Mouse (Mus musculus) thymus, postnatal 10 days (tissue): Measurements from ENCODE around the gene Aanat.

Experiments used
- DNase-seq, 2 experiments: peaks; one replicate each; pipeline ENCODE4 v3.0.0; 2021; ENCODE audit warnings: low spot score in 2 of 2

Aanat gene

DNA sequence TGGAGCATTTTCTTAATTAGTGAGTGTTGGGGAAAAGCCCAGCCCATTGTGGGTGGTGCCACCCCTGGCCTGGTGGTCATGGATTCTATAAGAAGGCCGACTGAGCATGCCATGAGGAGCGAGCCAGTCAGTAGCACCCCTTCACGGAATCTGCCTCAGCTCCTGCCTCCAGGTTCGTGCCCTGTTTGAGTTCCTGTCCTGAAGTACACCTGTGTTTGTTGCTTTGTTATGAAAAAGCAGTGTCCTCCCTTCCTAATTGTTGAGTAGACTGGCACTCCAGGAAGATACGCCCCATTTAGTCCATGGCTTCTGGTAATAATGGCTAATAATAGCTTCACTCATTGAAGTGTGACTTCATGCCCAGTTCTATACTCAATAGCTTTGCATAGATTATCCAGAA, at the start of gene Aanat:
Gene Aanat, plus strand, starts transcription at position 123 of the 400 bp plus-strand sequence.
- DNase-seq: no peak

DNA sequence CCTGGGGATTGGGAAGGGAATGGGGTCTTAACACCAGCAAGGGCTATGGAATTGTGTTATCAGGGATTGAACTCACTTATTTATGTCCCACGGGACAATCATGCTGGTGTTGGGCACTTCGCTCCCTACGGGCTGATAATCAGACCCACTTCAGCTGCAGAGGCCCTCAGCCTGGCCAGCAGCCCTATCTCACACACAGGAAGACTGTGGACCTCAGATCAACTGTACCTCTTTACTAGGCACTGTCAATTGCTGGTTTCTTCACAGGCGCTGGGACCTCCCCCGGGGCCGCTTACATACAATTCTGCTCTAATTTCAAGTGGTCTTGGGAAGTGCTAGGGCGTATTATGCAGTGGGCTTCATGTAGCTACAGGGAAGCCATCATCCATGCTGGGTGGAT, 49.5 kb upstream of the Aanat start:
- no peak for DNase-seq

DNA sequence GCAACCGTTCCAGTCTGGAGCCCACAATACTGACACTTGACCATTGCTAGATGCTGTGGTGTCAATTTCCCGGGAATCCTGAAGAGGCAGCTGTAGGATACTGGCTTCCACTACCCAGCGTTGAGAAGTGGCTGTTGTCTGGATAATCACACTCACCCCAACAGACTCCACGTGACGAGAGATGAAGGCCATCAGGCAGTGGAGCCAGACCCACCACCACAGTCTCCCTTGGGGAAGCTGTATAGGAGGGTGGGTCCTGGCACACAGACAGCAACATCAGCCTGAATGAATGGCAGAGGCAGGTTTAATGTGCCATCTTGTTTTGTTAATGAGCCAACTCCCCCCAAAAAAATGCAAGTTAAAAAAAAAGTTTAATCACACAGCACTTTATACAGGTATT, 48.8 kb upstream of the Aanat start:
- no peak for DNase-seq

DNA sequence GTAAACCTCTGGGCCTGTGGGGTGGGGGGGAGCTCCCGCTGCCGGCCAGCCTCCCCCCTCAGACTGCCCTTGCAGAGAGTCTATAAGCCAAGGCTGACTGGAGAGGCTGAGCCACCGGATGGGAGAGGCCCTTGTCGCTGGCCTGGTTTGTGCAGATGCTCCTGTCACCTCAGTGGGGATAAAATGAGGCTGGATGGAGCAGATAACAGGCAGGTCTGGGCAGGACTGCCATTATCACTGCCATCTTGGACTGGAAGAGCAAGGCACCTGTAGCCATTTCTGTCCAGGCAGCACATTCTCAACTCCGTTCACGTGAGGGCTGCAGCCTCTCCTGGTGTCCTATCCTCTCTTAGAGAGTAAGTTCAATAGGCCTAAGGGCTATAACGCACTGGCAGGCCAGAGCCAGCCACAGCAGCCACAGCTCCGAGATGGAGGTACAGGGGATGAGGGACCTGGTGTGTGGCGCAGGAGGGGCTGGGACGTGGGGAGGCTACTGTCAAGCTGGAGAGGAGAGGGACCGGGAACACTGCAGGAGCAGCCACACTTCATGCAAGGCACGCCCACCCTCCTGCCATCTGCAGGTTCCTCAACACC, 48.0 kb upstream of the Aanat start:
- DNase-seq: no peak

DNA sequence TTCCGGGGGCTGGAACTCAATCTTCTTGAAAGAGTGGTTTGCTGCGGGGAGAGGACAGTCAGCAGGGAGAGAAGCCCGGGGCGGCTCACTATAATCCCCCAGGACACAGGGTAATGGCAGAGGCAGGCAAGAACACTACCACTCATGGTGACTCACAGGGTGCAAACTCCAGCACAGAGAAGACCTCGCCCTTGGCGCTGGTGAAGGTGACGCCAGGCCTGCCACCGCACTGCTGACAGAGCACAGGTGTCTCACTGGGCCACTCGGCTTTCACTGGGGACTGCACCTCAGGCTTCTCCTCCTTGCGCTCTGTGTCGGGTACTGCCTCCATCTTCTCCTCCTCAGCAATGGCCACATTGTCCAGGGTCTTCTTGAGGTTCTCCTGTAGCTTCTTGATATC, 45.0 kb upstream of the Aanat start:
- no peak for DNase-seq

DNA sequence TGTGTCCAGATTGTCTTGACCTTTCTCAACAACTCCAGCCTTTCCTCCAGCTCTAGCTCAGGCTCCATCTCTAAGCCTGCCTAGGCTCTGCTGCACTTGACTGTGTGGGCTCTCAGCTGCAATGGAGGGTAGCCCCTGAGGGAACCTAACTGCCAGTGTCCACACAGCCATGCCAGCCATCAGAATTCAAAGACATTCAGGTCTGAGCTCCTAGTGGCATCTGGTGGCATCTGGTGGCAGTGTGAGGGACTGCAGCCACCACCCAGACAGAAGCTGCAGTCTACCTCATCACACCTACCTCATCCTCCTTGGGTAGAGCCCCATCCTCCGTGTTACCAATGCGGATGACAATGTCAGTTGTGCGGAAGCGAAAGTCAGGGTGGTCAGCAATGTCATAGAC, 43.1 kb upstream of the Aanat start:
- DNase-seq: no peak

DNA sequence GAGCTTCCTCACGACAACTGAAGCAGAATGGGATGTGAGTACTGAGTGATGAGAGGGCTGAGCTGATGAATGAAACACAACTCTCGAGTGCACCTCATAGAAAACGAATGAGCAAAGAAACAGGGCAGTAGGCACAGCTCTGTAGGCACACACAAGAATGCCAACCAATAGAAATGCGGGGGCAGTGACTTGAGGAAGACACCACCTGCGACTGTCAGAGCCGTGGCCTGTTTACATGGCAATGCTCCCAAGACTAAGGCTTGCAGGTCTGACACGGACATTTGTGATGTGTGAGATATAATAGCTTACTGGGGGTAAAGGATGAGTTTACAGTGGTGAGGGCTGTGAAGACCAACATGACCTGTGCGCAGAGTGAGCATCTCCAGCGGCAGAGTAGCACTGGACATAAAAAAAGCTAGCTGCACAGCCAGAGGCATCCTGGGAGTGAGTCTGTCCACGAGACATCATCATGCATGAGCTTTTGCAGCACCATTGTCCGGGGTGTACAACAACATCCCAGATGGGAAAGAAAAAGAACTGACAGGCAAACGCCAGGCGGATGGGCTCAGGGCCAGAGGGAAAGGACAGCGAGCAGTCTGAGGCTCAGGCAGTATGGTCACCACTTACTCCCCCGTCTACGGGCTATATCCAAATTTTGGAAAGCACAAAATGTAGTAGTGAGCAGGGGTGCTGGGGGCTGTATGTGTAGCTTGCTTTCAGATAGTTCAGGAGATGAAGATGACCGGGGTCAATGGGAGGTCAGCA, 38.8 kb upstream of the Aanat start:
- DNase-seq: no peak

DNA sequence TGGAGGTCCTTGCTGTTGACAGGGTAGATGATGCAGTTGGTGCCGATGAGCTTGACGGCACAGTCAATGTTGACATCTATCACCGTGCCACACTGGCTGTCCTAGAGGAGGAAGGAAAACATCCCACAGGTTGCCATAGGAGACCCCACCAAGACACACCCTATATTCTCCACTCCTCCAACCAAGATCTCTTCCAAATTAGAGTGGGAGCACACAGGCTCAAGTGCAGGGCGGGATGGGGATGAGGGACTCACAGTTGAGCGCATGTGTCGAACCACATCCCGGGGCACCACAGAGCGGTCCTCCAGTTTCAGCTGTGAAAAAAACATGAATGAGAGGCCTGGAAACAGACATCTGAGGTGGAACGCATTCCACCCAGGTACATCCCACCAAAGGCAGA, 37.5 kb upstream of the Aanat start:
- DNase-seq: no peak

DNA sequence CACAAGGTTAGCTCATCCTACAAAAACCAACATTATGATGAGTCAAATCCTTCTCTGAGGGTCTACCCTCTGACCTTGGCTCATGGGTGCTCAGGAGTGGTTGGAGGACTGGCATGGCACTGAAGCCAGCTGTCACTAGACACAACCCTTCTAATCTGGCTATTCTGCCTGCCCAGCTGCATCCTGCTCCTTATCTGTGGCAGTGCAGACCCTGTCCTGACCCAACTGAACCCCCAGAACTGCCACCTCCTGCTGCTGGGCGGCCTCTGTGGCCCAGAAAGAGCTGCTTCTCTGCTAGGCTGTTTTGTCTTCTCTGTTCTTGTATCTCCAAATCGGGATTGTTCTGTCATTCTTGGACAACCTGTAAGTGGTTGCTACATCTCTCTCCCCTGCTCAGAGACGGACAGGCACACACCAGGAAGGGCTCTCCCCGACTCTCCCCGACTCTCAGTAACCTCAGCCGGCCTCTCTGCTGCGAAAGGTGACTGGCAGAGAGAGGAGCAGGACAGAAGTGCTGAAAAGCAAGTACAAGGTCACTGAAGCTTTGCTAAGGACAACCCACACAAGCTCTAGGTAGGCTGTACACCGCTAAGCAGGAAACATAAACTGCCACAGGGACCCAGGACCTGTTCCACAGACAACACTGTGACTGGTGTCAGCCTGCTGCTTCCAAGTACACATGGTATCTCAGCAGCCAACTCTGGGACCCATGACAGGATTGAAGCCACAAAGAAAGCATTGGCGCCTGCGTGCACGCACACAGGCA, 36.8 kb upstream of the Aanat start:
- no peak for DNase-seq

DNA sequence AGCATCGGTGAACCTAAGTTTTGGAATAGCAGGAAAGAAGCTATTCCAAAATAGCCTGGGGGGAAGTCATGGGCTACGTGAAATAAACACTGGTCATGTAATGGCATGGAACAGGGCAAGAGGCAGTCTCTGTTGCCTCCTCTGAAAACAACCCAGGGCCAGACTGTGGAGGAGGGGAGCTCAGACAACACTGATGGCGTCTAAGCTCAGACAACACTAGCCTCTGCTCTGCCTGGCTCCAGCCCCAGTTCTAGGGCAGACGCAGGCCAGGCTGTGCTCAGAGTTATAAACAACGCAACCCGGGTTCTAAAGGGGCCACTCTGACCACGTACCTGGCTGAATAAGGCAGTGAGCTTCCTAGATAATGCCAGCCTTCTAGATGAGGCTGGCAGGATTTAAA, 35.5 kb upstream of the Aanat start:
- DNase-seq: no peak

DNA sequence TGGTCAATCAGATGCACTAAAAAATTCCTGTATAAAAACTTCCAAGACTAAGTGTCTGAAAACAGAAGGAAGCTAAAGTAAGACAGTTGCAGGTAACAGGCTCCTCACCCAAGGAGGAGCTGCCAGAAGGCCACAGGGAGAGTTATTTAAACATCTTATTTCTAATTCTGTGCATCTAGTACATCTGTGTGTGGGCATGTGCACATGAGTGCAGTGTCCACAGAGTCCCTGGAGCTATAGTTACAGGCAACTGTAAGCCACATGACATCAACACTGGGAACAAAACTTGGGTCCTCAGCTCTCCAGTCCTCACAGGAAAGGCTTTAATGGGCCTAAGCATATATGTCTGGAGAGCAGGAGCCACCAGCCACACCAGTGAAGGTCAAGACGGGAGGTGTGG, 34.0 kb upstream of the Aanat start:
- DNase-seq: no peak

DNA sequence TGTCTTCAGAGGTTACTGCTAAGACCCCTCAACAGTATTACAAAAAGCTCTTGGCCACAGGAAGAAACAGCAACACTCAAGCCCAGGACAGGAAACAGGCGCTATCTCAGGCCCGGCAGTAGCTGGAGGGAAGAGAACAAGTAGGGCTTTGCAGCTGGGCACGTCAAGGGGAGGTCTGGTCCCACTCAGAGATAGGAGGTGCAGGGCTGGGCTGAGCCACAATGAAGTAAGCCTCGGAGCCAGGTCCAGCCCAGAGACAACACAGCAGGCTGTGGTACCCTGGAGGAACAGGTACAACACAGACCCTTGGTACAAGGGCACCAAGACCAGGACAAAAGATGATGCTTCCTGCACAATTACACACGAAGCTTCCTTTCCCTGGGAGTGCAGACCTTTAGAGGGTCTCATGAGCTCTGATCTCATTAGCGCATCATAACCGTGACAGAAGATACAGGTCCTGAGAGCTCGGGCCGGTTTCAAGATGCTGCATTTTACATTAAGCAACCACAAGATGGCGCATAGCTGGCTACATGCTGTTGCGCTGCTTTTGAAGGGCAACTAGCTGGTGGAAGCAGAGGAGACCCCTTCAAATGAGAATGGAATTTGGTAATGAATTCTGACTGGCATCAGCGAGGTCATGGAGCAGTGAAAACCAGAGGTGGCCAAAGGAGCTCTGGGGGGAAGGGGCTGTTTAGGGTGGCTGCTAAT, 31.9 kb upstream of the Aanat start:
- peak in 1 of 2 experiments; percentile 56 for DNase-seq

DNA sequence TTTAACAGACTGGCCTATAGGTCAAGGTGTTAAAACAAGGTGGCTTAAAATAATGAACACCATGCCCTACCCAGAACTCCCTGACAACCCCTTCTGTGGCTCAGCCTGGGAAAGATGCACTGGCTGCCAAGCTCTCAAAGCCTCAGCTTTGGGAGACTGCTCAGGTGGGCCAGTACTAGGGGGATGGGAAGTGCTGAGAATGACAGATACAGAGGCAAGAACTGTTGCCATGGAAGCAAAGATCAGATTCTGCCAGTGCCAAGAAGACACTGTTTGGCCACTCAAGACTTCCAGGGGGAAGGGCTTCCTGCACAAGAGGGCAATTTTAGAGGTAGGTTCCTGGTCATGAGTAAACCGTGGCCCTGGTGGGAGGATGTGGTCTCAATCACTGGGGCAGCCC, 30.7 kb upstream of the Aanat start:
- no peak for DNase-seq

DNA sequence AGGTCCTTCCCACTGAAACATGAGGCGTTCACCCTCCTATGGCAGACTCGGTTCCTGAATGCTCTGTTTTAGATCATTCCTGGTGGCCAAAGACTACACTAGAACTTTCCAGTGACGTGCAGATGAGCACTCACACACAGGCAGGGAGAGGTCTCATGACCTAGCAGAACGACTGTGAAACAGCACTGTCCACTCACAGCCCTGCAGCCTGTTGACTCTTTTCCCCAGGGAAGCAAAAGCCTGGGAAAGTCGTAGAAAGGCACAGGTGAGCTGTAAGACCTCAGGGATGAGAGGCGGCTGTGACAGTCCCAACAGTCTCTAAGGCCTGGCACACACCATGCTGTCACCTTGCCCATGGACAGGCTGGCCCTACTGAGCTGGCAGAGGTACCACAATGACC, 29.9 kb upstream of the Aanat start:
- DNase-seq: no peak

DNA sequence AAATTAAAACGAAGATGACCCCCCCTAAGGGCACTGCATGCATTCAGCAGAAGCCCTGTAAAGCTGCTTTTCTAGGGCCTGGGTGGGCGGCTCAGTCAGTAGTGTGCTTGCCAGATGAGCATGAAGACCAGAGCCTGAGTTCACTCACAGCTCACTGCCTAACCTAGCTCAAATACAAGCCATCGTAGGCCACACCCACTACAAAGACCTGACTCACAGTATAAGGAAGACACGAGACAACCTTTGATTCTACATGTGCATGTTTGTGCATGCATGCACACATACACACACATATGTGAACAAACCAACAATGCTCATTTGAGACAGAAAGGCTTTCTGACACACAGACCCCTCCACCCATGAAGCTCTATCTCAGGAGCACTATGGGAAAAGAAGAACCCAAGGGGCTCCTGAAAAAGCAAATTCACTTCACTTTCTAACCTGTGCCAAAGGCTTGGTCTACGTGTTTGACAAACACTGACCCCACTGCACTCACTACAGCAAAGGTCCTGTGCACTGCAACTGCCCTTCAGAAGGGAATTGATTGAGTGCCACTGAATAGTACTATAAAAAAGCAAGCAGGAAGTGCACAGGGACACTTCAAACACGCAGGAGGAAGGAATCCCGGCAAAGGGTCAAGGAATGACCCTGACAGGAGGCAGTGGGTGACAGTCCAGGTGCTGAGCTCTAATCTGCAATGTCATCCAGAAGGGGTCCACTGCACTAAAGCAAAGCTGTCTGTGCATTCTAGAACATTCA, 20.8 kb upstream of the Aanat start:
- no peak for DNase-seq

DNA sequence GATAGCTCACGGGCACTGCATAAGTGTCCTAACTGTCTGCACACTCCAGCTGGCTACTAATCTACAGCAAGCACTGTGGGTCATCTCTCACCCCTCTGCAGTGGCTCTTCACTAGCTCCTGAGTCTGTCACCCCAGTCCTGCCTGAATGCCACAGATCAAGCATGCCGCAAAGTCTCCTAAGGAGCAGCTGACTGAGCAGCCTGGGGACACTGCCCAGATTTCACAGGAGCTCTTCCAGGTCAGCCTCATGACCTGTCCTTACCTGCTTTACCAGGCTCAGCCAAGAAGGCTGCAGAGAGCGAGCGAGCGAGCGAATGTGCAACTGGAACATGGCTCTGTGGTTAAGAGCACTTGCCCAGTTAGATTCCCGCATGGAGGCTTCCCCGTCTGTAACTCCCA, 18.7 kb upstream of the Aanat start:
- no peak for DNase-seq

DNA sequence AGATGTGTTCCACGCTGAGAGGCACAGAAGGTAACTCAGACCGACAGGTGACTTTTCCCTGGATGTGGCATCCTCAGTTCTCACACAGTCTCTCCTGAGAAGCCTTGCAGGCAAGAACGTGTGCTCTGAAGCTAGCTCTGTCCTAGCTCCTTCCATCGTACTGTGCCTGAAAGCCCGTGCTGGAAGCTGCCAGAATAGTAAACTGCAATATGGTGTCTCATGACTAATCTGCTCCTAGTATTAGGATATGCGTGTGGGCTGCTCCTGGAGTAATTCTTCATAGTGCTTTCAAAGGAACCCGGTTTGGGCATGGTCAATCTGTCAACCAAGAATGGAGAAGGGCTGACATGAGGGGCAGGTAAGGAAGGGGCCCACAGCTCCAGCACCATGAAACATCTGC, 15.4 kb upstream of the Aanat start:
- DNase-seq: no peak

DNA sequence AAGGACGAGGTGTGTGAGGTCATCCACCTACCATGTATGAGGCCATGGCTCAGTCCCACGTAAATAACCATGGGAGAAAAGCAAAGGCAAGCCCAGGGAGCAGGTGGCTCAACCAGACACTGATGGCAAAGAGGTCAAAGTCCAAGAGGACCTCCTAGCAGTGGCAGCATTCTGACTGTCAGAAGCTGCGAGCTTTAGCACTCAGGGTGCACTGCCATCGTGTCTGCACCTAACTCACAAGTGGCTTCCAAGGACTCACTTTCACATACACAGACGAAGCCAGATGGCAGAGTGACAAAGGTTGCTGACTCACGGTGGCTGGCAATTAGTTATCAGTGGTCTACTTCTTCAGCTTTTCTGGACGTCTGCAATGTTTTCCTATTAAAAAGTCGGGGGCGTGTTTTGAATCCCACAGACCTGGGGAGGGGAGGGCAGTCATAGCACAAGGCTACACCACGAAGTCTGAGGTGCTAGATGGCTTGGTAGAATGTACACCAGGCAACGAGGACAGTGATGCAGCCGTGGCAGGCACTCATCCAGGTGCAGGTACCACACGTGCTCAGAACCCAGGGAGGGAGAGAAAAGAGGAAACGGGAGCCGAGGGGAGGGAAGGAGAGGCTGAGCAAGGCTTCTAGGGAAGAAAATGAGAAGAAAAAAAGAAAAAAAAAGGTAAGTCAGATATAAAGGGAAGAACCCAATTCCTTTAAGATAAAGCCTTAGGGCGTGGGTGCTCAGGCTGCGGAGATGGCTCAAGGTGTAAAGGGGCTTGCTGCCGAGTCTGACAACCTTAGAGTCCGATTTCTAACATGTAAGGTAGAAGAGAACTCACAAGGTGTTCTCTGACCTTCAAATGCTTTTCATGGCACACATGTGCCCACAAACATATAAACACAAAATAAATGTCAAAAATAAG, 14.2 kb upstream of the Aanat start:
- DNase-seq: no peak

DNA sequence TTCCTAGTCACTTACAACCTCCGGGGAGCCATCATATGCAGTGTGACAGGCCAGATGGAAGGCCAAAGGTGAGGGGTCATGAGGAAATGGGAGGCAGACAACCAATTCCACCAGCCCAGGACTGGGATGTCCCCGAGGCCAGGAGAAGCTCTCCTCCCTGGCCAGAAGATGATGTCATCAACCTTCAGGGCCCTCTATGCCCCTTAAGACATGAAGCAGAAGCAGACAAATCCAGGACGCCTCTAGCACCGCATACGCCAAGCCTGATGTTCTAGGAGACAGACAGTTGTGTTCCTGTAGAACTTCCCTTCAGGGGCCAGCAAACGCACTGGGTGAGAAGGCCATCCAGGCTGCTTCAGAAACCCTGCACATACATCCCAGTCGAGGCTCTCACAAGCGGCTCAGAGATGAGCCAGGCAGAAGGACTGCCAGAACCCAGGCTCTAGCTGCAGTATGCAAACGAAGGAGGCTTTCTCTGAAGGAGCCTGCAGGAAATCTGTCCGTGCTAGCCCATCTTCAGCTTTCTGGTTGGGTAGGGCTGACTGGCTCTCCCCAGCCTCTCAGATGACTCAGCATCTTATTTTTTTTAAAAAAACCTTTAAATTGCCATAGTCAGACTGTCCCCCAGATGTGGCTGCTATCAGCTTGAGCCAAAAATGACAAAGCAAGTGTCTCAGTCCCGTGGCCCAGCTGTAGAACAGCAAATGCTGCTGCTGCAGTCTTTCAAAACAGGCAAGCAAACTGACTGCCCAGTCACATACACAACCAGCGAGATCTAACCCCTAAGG, 13.3 kb upstream of the Aanat start:
- DNase-seq: no peak

DNA sequence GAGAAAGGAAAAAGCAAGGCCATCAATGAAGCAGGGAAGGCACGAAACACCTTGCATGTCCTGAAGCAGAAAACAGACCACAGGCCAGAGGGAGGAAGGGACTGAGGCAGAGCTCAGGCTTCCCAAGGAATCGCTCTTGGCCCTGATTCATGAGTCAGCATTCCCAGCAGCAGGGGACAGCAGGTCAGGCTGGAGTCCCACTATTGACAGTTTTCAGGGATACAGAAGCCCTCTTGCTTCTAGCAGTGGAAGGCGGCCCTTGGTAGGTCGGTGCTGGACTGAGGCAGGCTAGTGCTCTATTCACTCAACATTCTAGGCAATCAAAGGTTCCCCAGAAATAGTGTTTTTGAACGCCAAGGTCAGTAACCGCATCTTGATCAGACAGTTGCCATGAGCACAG, 11.7 kb upstream of the Aanat start:
- no peak for DNase-seq
